Mouse (Mus musculus) testis, adult 2 months (tissue): ENCODE data around the gene Slc2a8.

Experiments used
- CTCF ChIP-seq: fragments of 200-500 bp; IDR thresholded peaks from 2 replicates; pipeline ENCODE4 v1.5.1; 2012; ENCODE audit warnings: low read depth, mild to moderate bottlenecking, inconsistent platforms, low read length, moderate library complexity; ENCODE audit not compliant: control insufficient read depth, insufficient read depth, insufficient replicate concordance
- POLR2A ChIP-seq: fragments of 200-500 bp; IDR thresholded peaks from 2 replicates; pipeline ENCODE4 v1.6.1; 2012; ENCODE audit warnings: low read depth, mild to moderate bottlenecking, inconsistent platforms, low read length, moderate library complexity; ENCODE audit not compliant: control insufficient read depth

GRCm38 (mm10) chr2:32974216-32974615, 7.7 kb downstream of the Slc2a8 start:
- TF ChIP-seq CTCF (no peak), POLR2A (no peak)
